Mouse (Mus musculus) liver, embryonic 15.5 days (tissue): ENCODE measurements around the gene Eps15l1. TPM values are rescaled to one million over a fixed set of nuclear protein-coding genes. Genes with fewer than 3 reads are reported as not detected.
A peak's percentile ranks its signal among the peaks of the same experiment; 100 is the strongest.

Source experiments
- ATAC-seq: fragments of 200-750 bp; cut with Nextera tagmentation; 2 replicates; pipeline ENCODE4 v1.8.0; 2017; ENCODE audit warnings: moderate number of reproducible peaks, mild to moderate bottlenecking, moderate library complexity; ENCODE audit not compliant: insufficient read depth
- H3K27ac ChIP-seq: fragments of 300-500 bp; sonication (generic); replicated peaks from 2 replicates; pipeline ENCODE4 v1.5.1; 2015; ENCODE audit warnings: mild to moderate bottlenecking, inconsistent platforms
- H3K27me3 ChIP-seq: fragments of 300-500 bp; sonication (generic); 2 replicates; pipeline ENCODE4 v1.6.1; 2015; ENCODE audit warnings: mild to moderate bottlenecking, inconsistent platforms
- H3K36me3 ChIP-seq: fragments of 300-500 bp; sonication (generic); replicated peaks from 2 replicates; pipeline ENCODE4 v1.6.1; 2015; ENCODE audit warnings: moderate library complexity, mild to moderate bottlenecking, inconsistent platforms
- H3K4me1 ChIP-seq: fragments of 300-500 bp; sonication (generic); replicated peaks from 2 replicates; pipeline ENCODE4 v1.6.1; 2015; ENCODE audit warnings: inconsistent platforms
- H3K4me2 ChIP-seq: fragments of 300-500 bp; sonication (generic); 2 replicates; pipeline ENCODE4 v1.6.1; 2015; ENCODE audit warnings: moderate library complexity, mild to moderate bottlenecking, inconsistent platforms
- H3K4me3 ChIP-seq: fragments of 300-500 bp; sonication (generic); replicated peaks from 2 replicates; pipeline ENCODE4 v1.5.1; 2015; ENCODE audit warnings: mild to moderate bottlenecking, inconsistent platforms
- H3K9ac ChIP-seq: fragments of 300-500 bp; sonication (generic); 2 replicates; pipeline ENCODE4 v1.6.1; 2015; ENCODE audit warnings: moderate library complexity, mild to moderate bottlenecking, inconsistent platforms
- H3K9me3 ChIP-seq: fragments of 300-500 bp; sonication (generic); replicated peaks from 2 replicates; pipeline ENCODE4 v1.6.1; 2016; ENCODE audit warnings: inconsistent platforms
- WGBS: fragments of 180-500 bp; shearing (Covaris S2); methylation state at CpG from one replicate; pipeline ENCODE4 v1.1.7; 2015; ENCODE audit warnings: mixed read lengths; ENCODE audit not compliant: insufficient replicate concordance; 5-methylcytosine and 5-hydroxymethylcytosine counted together
- polyA plus RNA-seq: library from polyadenylated mRNA; unstranded; fragments of >200 nt; fragmentation: Nextera tagmentation; extraction: Ambion mirVana; gene quantifications from 2 replicates; pipeline ENCODE4 v1.2.1, GENCODE M21; 2015

The Eps15l1 gene
- polyA plus RNA-seq, 1 experiment from 2014 or later, result 19.4 TPM

GRCm38 (mm10) chr8:72409443-72409842 lies 11.8 kb downstream of the Eps15l1 start:
- 0 out of 2 replicates have a peak overlapping the region, but pooled peaks have one; percentile 7 for H3K4me2 ChIP-seq
- ATAC-seq, result no peak
- WGBS, result 71% methylated on average over 3 of the region's 3 CpGs

GRCm38 (mm10) chr8:72407878-72408277 lies 13.4 kb downstream of the Eps15l1 start:
- Histone ChIP-seq H3K4me1 (peaks cover 70% of the 10 kb centered on the region), H3K27ac (no peak overlapping the region), H3K9me3 (no peaks in the 10 kb centered on the region), H3K4me2 (no peak overlapping the region), H3K9ac (no peak overlapping the region), H3K27me3 (no peaks in the 10 kb centered on the region), H3K4me3 (no peak overlapping the region), H3K36me3 (peaks cover 14% of the 10 kb centered on the region)
- 80% methylated on average over 1 of the region's 1 CpGs for WGBS
- no peak for ATAC-seq

More at GRCm38 (mm10) chr8:72409443-72409842, 11.8 kb downstream of the Eps15l1 start:
- no peak overlapping the region for H3K4me3 ChIP-seq
- no peaks in the 10 kb centered on the region for H3K27me3 ChIP-seq
- H3K4me1 ChIP-seq, result peaks cover 77% of the 10 kb centered on the region
- peaks cover 14% of the 10 kb centered on the region for H3K36me3 ChIP-seq
- H3K9ac ChIP-seq, result no peak overlapping the region
- no peak overlapping the region for H3K27ac ChIP-seq
- H3K9me3 ChIP-seq, result no peaks in the 10 kb centered on the region

- H3K9me3 ChIP-seq, result no peaks in the 10 kb centered on the region
- H3K4me1 ChIP-seq, result peaks cover 42% of the 10 kb centered on the region
- no peak for ATAC-seq
- no peak overlapping the region for H3K9ac ChIP-seq
- H3K36me3 ChIP-seq, result peaks cover 16% of the 10 kb centered on the region; the same call in 1 of the 2 replicates
- no peak overlapping the region for H3K4me2 ChIP-seq
- 86% methylated on average over 3 of the region's 3 CpGs for WGBS
- no peak overlapping the region for H3K4me3 ChIP-seq
- H3K27me3 ChIP-seq, result no peaks in the 10 kb centered on the region
- H3K27ac ChIP-seq, result no peak overlapping the region
Measured at GRCm38 (mm10) chr8:72402981-72403380, 18.3 kb downstream of the Eps15l1 start.

GRCm38 (mm10) chr8:72401381-72401780 lies 19.9 kb downstream of the Eps15l1 start:
- Histone ChIP-seq H3K27me3 (no peaks in the 10 kb centered on the region), H3K27ac (no peak overlapping the region), H3K4me3 (no peak overlapping the region), H3K9ac (no peak overlapping the region), H3K9me3 (no peaks in the 10 kb centered on the region), H3K36me3 (peaks cover 32% of the 10 kb centered on the region), H3K4me1 (peaks cover 36% of the 10 kb centered on the region), H3K4me2 (no peak overlapping the region)
- WGBS, result 76% methylated on average over 1 of the region's 1 CpGs
- ATAC-seq, result no peak

GRCm38 (mm10) chr8:72385737-72386136 lies 35.5 kb downstream of the Eps15l1 start:
- ATAC-seq, result no peak
- Histone ChIP-seq H3K4me2 (no peak overlapping the region), H3K9ac (no peak overlapping the region), H3K27me3 (no peaks in the 10 kb centered on the region), H3K36me3 (peaks cover 98% of the 10 kb centered on the region), H3K4me1 (no peaks in the 10 kb centered on the region), H3K9me3 (no peaks in the 10 kb centered on the region), H3K27ac (no peak overlapping the region), H3K4me3 (no peak overlapping the region)
- WGBS, result 87% methylated on average over 2 of the region's 2 CpGs

GRCm38 (mm10) chr8:72382395-72382794 lies 38.9 kb downstream of the Eps15l1 start:
- no peak overlapping the region for H3K9ac ChIP-seq
- 64% methylated on average over 5 of the region's 5 CpGs for WGBS
- H3K36me3 ChIP-seq, result peaks cover 98% of the 10 kb centered on the region
- H3K27me3 ChIP-seq, result no peaks in the 10 kb centered on the region
- H3K4me2 ChIP-seq, result no peak overlapping the region
- H3K27ac ChIP-seq, result no peak overlapping the region
- H3K9me3 ChIP-seq, result no peaks in the 10 kb centered on the region
- ATAC-seq, result no peak
- H3K4me3 ChIP-seq, result no peak overlapping the region
- H3K4me1 ChIP-seq, result no peaks in the 10 kb centered on the region

- H3K4me2 ChIP-seq, result no peak overlapping the region
- no peak for ATAC-seq
- no peaks in the 10 kb centered on the region for H3K27me3 ChIP-seq
- 86% methylated on average over 8 of the region's 8 CpGs for WGBS
- 0 out of 2 replicates have a peak, but pooled peaks cover 5% of the 10 kb centered on the region for H3K4me1 ChIP-seq
- no peak overlapping the region for H3K27ac ChIP-seq
- H3K36me3 ChIP-seq, result peaks cover 97% of the 10 kb centered on the region
- no peak overlapping the region for H3K9ac ChIP-seq
- no peaks in the 10 kb centered on the region for H3K9me3 ChIP-seq
- H3K4me3 ChIP-seq, result no peak overlapping the region
Measured at GRCm38 (mm10) chr8:72380656-72381055, 40.6 kb downstream of the Eps15l1 start.

GRCm38 (mm10) chr8:72376900-72377299 lies 44.4 kb downstream of the Eps15l1 start:
- Histone ChIP-seq H3K27ac (no peak overlapping the region), H3K4me2 (no peak overlapping the region), H3K27me3 (no peaks in the 10 kb centered on the region), H3K4me1 (0 out of 2 replicates have a peak, but pooled peaks cover 5% of the 10 kb centered on the region), H3K9me3 (no peaks in the 10 kb centered on the region), H3K4me3 (no peak overlapping the region), H3K36me3 (peaks cover 94% of the 10 kb centered on the region), H3K9ac (no peak overlapping the region)
- WGBS, result 67% methylated on average over 2 of the region's 2 CpGs
- ATAC-seq, result no peak

- peaks cover 94% of the 10 kb centered on the region for H3K36me3 ChIP-seq
- H3K9ac ChIP-seq, result no peak overlapping the region
- H3K9me3 ChIP-seq, result no peaks in the 10 kb centered on the region
- 70% methylated on average over 5 of the region's 5 CpGs for WGBS
- no peak for ATAC-seq
- no peaks in the 10 kb centered on the region for H3K27me3 ChIP-seq
- H3K4me3 ChIP-seq, result no peak overlapping the region
- H3K4me2 ChIP-seq, result no peak overlapping the region
- 0 out of 2 replicates have a peak, but pooled peaks cover 5% of the 10 kb centered on the region for H3K4me1 ChIP-seq
- H3K27ac ChIP-seq, result no peak overlapping the region
Measured at GRCm38 (mm10) chr8:72376309-72376708, 45.0 kb downstream of the Eps15l1 start.

GRCm38 (mm10) chr8:72375161-72375560 lies 46.1 kb downstream of the Eps15l1 start:
- Histone ChIP-seq H3K27me3 (no peaks in the 10 kb centered on the region), H3K9me3 (no peaks in the 10 kb centered on the region), H3K27ac (no peak overlapping the region), H3K36me3 (peaks cover 93% of the 10 kb centered on the region), H3K4me3 (no peak overlapping the region), H3K4me1 (0 out of 2 replicates have a peak, but pooled peaks cover 5% of the 10 kb centered on the region), H3K9ac (no peak overlapping the region), H3K4me2 (no peak overlapping the region)
- ATAC-seq, result no peak
- 66% methylated on average over 5 of the region's 5 CpGs for WGBS

GRCm38 (mm10) chr8:72372311-72372710 lies 48.9 kb downstream of the Eps15l1 start:
- Histone ChIP-seq H3K27me3 (no peaks in the 10 kb centered on the region), H3K4me3 (no peak overlapping the region), H3K9me3 (no peaks in the 10 kb centered on the region), H3K4me2 (no peak overlapping the region), H3K36me3 (peaks cover 94% of the 10 kb centered on the region), H3K4me1 (0 out of 2 replicates have a peak, but pooled peaks cover 5% of the 10 kb centered on the region), H3K27ac (no peak overlapping the region), H3K9ac (no peak overlapping the region)
- ATAC-seq, result no peak
- WGBS, result 90% methylated on average over 4 of the region's 4 CpGs

GRCm38 (mm10) chr8:72371356-72371755 lies 49.9 kb downstream of the Eps15l1 start:
- Histone ChIP-seq H3K36me3 (peaks cover 94% of the 10 kb centered on the region), H3K9ac (no peak overlapping the region), H3K4me3 (no peak overlapping the region), H3K4me2 (no peak overlapping the region), H3K4me1 (no peaks in the 10 kb centered on the region), H3K27me3 (no peaks in the 10 kb centered on the region), H3K9me3 (no peaks in the 10 kb centered on the region), H3K27ac (no peak overlapping the region)
- no peak for ATAC-seq
- WGBS, result 87% methylated on average over 3 of the region's 3 CpGs
